Mouse (Mus musculus): ENCODE results near the gene Apba1. TPM values are rescaled to one million over a fixed set of nuclear protein-coding genes. Genes with fewer than 3 reads are reported as not detected.

Apba1 gene
- polyA plus RNA-seq, 1 experiment, result 1.7 TPM

- Histone ChIP-seq H3K27ac (ENCODE audit: control insufficient read depth, insufficient read depth, low read depth, low read length, poor library complexity) (no peak overlapping the region), H3K4me3 (replicated peaks; ENCODE audit: control insufficient read depth, low read depth, low read length) (no peak overlapping the region), H3K4me1 (ENCODE audit: control insufficient read depth, insufficient read depth, low read length) (no peaks in the 10 kb centered on the region)
- WGBS, result 78% methylated on average over 9 of the region's 9 CpGs
- TF ChIP-seq CTCF (IDR thresholded peaks at IDR 0.05; ENCODE audit: control insufficient read depth, insufficient read depth, low read length), result no peak
Observed at GRCm38 (mm10) chr19:23866045-23866444, 107.4 kb downstream of the Apba1 start.

DNA sequence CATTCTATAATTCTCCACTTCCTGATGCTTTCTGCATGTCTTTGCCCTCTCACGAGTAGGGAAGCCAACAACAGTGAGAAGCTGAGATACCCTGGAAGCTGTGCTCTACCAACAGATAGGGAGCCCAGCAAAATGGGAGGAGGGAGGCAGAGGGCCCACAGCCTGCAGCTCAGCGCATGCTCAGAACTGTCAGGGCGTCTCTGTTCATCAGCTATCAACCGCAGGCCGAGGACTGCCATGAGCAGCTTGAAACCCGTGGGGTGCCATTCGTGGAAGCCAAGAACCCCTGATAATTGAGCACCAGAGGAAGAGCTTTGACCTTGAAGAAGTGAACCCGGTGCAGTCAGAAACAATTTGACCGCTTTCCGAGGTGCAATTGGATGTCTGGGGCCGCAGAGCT is 108.4 kb downstream of the Apba1 start:
- TF ChIP-seq CTCF (IDR thresholded peaks at IDR 0.05; ENCODE audit: control insufficient read depth, insufficient read depth, low read length) (no peak), POLR2A (IDR thresholded peaks at IDR 0.05; ENCODE audit: borderline replicate concordance, control insufficient read depth, low read depth, low read length) (no peak)
- H3K4me1 ChIP-seq (ENCODE audit: control insufficient read depth, insufficient read depth, low read length), result no peaks in the 10 kb centered on the region
- 75% methylated on average over 11 of the region's 11 CpGs for WGBS
- H3K4me3 ChIP-seq (replicated peaks; ENCODE audit: control insufficient read depth, low read depth, low read length), result no peak overlapping the region
- no peak overlapping the region for H3K27ac ChIP-seq (ENCODE audit: control insufficient read depth, insufficient read depth, low read depth, low read length, poor library complexity)

GRCm38 (mm10) chr19:23867589-23867988 is 108.9 kb downstream of the Apba1 start:
- no peak for TF ChIP-seq CTCF (IDR thresholded peaks at IDR 0.05; ENCODE audit: control insufficient read depth, insufficient read depth, low read length)
- no peak for TF ChIP-seq POLR2A (IDR thresholded peaks at IDR 0.05; ENCODE audit: borderline replicate concordance, control insufficient read depth, low read depth, low read length)
- Histone ChIP-seq H3K27ac (ENCODE audit: control insufficient read depth, insufficient read depth, low read depth, low read length, poor library complexity) (no peak overlapping the region), H3K4me1 (ENCODE audit: control insufficient read depth, insufficient read depth, low read length) (no peaks in the 10 kb centered on the region), H3K4me3 (replicated peaks; ENCODE audit: control insufficient read depth, low read depth, low read length) (no peak overlapping the region)
- 76% methylated on average over 7 of the region's 7 CpGs for WGBS

- WGBS, result 76% methylated on average over 6 of the region's 6 CpGs
- Histone ChIP-seq H3K4me1 (ENCODE audit: control insufficient read depth, insufficient read depth, low read length) (no peaks in the 10 kb centered on the region), H3K4me3 (replicated peaks; ENCODE audit: control insufficient read depth, low read depth, low read length) (no peak overlapping the region), H3K27ac (ENCODE audit: control insufficient read depth, insufficient read depth, low read depth, low read length, poor library complexity) (no peak overlapping the region)
- TF ChIP-seq CTCF (IDR thresholded peaks at IDR 0.05; ENCODE audit: control insufficient read depth, insufficient read depth, low read length) (no peak), POLR2A (IDR thresholded peaks at IDR 0.05; ENCODE audit: borderline replicate concordance, control insufficient read depth, low read depth, low read length) (no peak)
Observed at GRCm38 (mm10) chr19:23874502-23874901, 115.8 kb downstream of the Apba1 start.

- WGBS, result 84% methylated on average over 5 of the region's 5 CpGs
- Histone ChIP-seq H3K4me1 (ENCODE audit: control insufficient read depth, insufficient read depth, low read length) (no peaks in the 10 kb centered on the region), H3K4me3 (replicated peaks; ENCODE audit: control insufficient read depth, low read depth, low read length) (no peak overlapping the region), H3K27ac (ENCODE audit: control insufficient read depth, insufficient read depth, low read depth, low read length, poor library complexity) (no peak overlapping the region)
- TF ChIP-seq CTCF (IDR thresholded peaks at IDR 0.05; ENCODE audit: control insufficient read depth, insufficient read depth, low read length) (no peak), POLR2A (IDR thresholded peaks at IDR 0.05; ENCODE audit: borderline replicate concordance, control insufficient read depth, low read depth, low read length) (no peak)
Observed at GRCm38 (mm10) chr19:23875819-23876218, 117.1 kb downstream of the Apba1 start.

- TF ChIP-seq POLR2A (IDR thresholded peaks at IDR 0.05; ENCODE audit: borderline replicate concordance, control insufficient read depth, low read depth, low read length) (no peak), CTCF (IDR thresholded peaks at IDR 0.05; ENCODE audit: control insufficient read depth, insufficient read depth, low read length) (no peak)
- no peaks in the 10 kb centered on the region for H3K4me1 ChIP-seq (ENCODE audit: control insufficient read depth, insufficient read depth, low read length)
- H3K4me3 ChIP-seq (replicated peaks; ENCODE audit: control insufficient read depth, low read depth, low read length), result no peak overlapping the region
- no peak overlapping the region for H3K27ac ChIP-seq (ENCODE audit: control insufficient read depth, insufficient read depth, low read depth, low read length, poor library complexity)
- WGBS, result 80% methylated on average over 7 of the region's 7 CpGs
Observed at GRCm38 (mm10) chr19:23879862-23880261, 121.2 kb downstream of the Apba1 start.

DNA sequence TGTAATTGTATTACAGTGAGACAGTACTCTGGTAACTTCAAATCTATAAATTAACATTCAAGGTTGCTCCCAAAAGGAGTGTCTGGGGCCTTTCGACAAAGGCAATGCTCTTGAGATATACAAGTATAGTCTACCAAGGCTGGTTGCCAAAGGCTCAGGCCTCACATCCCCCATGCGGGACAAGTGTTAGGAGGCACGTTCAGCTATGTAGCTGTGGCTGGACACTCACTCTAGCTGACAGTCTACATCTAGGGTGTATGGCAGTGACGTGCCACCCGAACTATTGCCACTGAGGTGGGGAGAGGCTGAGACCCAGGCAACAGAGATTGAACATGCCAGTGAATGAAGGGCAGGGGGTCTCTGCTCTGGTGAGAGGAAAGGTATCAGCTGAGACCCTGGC is 127.5 kb downstream of the Apba1 start:
- Histone ChIP-seq H3K4me3 (replicated peaks; ENCODE audit: control insufficient read depth, low read depth, low read length) (no peak overlapping the region), H3K4me1 (ENCODE audit: control insufficient read depth, insufficient read depth, low read length) (no peaks in the 10 kb centered on the region), H3K27ac (ENCODE audit: control insufficient read depth, insufficient read depth, low read depth, low read length, poor library complexity) (no peak overlapping the region)
- TF ChIP-seq CTCF (IDR thresholded peaks at IDR 0.05; ENCODE audit: control insufficient read depth, insufficient read depth, low read length) (no peak), POLR2A (IDR thresholded peaks at IDR 0.05; ENCODE audit: borderline replicate concordance, control insufficient read depth, low read depth, low read length) (no peak)
- WGBS, result 85% methylated on average over 5 of the region's 5 CpGs

DNA sequence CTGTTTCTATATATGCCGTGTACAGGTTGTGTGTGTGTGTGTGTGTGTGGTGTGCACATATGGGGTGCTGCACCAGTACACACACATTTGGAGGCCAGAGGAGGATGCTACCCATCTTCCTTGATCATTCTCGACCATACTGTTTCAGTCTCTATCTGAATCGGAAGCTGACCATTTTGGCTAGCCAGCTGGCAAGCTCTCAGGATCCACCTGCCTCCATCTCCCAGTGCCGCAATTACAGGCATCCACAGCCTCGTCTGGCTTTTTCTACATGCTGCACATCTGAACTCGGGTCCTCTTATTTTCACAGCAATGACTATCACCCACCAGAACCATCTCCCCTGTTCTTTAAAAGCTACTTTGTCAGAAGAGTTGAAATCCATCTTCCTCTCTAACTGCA is 132.7 kb downstream of the Apba1 start:
- 81% methylated on average over 6 of the region's 6 CpGs for WGBS
- no peak overlapping the region for H3K27ac ChIP-seq (ENCODE audit: control insufficient read depth, insufficient read depth, low read depth, low read length, poor library complexity)

DNA sequence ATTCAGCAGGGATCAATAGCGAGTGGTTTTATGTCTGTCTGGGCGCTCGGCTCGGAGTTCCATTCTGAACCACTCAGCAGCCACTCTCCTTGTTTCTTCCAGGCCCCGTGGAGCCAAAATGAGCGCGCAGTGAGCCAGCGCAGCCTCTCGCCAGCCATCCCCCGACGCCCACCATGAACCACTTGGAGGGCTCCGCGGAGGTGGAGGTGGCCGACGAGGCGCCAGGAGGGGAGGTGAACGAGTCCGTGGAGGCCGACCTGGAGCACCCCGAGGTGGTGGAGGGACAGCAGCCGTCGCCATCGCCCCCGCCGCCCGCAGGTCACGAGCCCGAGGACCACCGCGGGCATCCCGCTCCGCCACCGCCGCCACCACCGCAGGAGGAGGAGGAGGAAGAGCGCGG is 133.9 kb downstream of the Apba1 start:
- 43% methylated on average over 37 of the region's 37 CpGs for WGBS
- no peaks in the 10 kb centered on the region; the same call in 1 of the 2 replicates for H3K4me1 ChIP-seq (ENCODE audit: control insufficient read depth, insufficient read depth, low read length)
- TF ChIP-seq POLR2A (IDR thresholded peaks at IDR 0.05; ENCODE audit: borderline replicate concordance, control insufficient read depth, low read depth, low read length) (no peak), CTCF (IDR thresholded peaks at IDR 0.05; ENCODE audit: control insufficient read depth, insufficient read depth, low read length) (no peak)
- no peak overlapping the region; the same call in 1 of the 2 replicates for H3K27ac ChIP-seq (ENCODE audit: control insufficient read depth, insufficient read depth, low read depth, low read length, poor library complexity)
- H3K4me3 ChIP-seq (replicated peaks; ENCODE audit: control insufficient read depth, low read depth, low read length), result no peak overlapping the region

More for the DNA sequence above, 132.7 kb downstream of the Apba1 start:
- TF ChIP-seq CTCF (IDR thresholded peaks at IDR 0.05; ENCODE audit: control insufficient read depth, insufficient read depth, low read length), result no peak
- TF ChIP-seq POLR2A (IDR thresholded peaks at IDR 0.05; ENCODE audit: borderline replicate concordance, control insufficient read depth, low read depth, low read length), result no peak
- H3K4me1 ChIP-seq (ENCODE audit: control insufficient read depth, insufficient read depth, low read length), result no peaks in the 10 kb centered on the region; the same call in 1 of the 2 replicates
- no peak overlapping the region for H3K4me3 ChIP-seq (replicated peaks; ENCODE audit: control insufficient read depth, low read depth, low read length)

Data from bone marrow, adult 2 months (tissue).